Mouse (Mus musculus) heart, adult 11 months (tissue): ENCODE measurements at regions not wholly inside any gene's neighbourhood (a gene's known extent, or its start where the extent isn't known, plus 50 kb on each side); places are given as distances from the start of the nearest gene placed in this dataset.
A peak's percentile ranks its signal among the peaks of the same experiment; 100 is the strongest.
"Not testable (repeated sequence)": the region's sequence is repeated elsewhere in the genome, so short reads cannot be mapped to it uniquely, and the experiment has no call there.

Experiments
- DNase-seq: peaks from one replicate; pipeline ENCODE4 v3.0.0; 2022

DNA sequence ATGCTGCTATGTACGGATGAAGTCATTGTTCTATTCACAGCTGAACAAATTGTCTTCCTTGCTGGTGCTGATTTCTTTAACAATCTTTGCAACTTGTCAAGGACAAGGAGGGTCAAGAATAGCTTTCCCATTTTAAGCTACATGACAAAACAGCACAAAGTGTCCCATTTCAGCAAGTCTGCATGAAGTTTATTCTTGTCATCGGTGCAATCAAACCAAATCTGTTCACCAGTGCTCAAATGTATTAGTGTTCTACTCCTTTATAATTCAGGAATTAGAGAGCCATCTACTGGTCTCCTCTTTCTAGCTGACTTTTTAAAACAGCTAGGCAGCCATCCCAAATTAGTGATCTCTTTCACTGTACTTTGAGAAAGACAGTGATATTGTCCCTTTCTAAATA, 1040.8 kb downstream of the Galc start:
- no peak for DNase-seq

- no peak for DNase-seq
Measured at GRCm38 (mm10) chr12:97217608-97218007, 1041.7 kb downstream of the Galc start.

DNA sequence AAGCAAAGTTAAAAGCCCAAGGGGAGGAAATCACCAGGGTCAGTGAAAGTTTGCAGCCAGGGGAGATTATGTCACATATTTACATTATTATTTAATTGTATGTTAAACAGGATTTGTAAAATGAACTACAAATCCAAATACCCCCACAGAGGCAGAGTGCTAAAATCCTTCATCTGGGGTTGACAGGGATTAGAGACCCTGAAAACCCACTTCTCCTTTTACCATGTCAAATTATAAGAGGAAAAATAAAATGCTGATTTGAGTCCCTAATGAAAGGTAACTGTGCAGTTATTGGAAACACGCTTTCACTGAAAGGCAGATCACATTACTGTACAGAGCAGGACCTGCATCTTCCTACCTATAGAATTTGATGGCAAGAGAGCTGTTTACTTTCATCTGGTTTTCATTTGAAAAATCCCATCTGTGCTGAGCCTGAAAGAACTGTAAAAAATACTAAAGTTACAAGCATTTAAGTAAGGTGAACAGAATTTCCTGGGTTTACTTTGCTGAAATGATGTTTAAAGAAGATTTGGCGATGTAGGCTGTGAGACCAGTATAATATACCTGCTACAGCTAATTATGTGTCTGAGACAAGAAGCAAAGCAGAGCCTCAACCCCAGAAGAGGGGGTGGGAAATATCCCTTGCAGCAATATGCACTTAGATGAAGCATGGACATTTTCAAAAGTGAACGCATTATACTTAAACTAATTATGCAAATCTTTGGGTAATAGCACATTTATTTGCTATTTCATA, 1055.4 kb downstream of the Galc start:
- no peak for DNase-seq

- DNase-seq, result no peak
Measured at GRCm38 (mm10) chr12:97161853-97162252, 1097.4 kb downstream of the Galc start.

GRCm38 (mm10) chr12:97161429-97161828, 1097.8 kb downstream of the Galc start:
- DNase-seq, result peak; percentile 84

GRCm38 (mm10) chr12:97158332-97158731, 1100.9 kb downstream of the Galc start:
- DNase-seq, result no peak

- DNase-seq, result no peak
Measured at GRCm38 (mm10) chr12:97157748-97158147, 1101.5 kb downstream of the Galc start.

- DNase-seq, result no peak
Measured at GRCm38 (mm10) chr12:97156499-97157110, 1102.7 kb downstream of the Galc start.

DNA sequence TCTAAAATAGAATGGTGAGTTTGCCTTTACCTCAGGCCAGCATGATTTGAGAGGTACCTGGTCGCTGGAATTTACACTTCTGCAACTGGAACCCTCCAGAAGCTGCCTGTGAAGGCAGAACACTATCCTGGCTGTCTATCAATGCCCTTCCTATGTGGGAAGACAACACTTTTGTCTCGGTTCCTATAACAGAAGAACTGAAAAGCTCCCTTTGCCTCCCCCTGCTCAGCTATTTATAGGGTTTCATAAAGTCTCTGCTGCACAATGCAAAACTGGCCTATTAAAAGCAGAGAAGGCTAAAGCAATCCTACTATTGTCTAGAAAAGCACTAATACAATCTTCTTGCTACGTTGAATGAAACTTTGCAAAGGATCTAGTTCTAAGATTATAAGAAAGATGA, 1116.5 kb downstream of the Galc start:
- no peak for DNase-seq

DNA sequence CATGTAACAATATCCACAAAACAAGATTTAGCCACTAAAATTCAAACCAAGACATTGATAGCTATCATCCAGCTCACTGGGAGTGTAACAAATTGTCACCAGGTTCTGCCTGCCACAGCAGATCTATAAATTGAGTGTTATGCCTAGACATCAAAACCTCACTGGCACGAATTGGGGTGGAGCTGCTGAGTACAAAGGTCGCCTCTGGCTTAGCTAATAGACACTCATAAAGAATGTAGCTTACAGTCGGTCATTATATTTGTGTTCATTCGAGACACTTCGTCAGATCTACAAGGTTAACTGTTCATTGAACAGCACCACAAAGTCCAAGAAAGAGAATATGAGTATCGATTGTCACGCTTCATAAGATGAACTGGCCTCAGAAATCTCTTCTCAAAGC, 1121.3 kb downstream of the Galc start:
- no peak for DNase-seq

GRCm38 (mm10) chr12:97130276-97130675, 1129.0 kb downstream of the Galc start:
- no peak for DNase-seq

- DNase-seq, result no peak
Measured at GRCm38 (mm10) chr12:97090577-97091214, 1168.6 kb downstream of the Galc start.

- not testable (repeated sequence) for DNase-seq
Measured at GRCm38 (mm10) chr12:97061352-97061895, 1197.8 kb downstream of the Galc start.

DNA sequence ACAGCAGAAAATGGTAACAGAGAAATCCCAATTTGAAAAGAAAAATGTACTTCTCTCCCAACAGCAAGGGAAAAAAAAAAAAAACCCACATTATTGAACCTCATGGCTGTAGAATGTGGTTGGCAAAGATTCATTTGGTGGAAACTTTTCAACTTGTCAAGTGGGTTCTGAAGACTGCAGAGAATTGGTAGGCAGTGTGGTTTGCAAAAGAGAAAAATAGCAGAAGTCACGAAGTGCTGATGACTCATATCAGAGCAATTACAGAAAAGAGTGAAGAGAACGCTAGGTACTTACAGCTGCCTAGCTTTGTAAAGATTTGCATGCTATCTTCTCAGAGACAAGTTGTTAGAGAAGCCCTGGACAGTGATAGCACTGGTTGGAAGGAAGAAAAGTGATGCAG, 1211.6 kb downstream of the Galc start:
- DNase-seq, result no peak
